In genomic region chr5:112432033-112432432, GRCm38 (mm10) we compare ENCODE assay signal across 25 mouse cellular contexts. TPM values are rescaled to one million over a fixed set of nuclear protein-coding genes. Genes with fewer than 3 reads are reported as not detected.
"Had no signal": no experiment of that assay in that cellular context is flagged by ENCODE, and none has a peak within 500 bp of the region (broad histone marks: within the 10 kb centered on the region; RNA-seq: fewer than 3 reads in every experiment).

No protein-coding gene starts in this region.

- H3K9me3 ChIP-seq: limb, embryonic 10.5 days; limb, embryonic 13.5 days; liver, embryonic 12.5 days; liver, embryonic 15.5 days; lung, embryonic 15.5 days; midbrain, embryonic 12.5 days had no signal

- ATAC-seq: liver, embryonic 12.5 days had no signal

- H3K4me3 ChIP-seq: liver, embryonic 12.5 days; liver, embryonic 15.5 days; lung, embryonic 15.5 days; megakaryocyte, embryonic 14.5 days; midbrain, embryonic 12.5 days had no signal

- H3K36me3 ChIP-seq: limb, embryonic 10.5 days; limb, embryonic 13.5 days; liver, embryonic 12.5 days; liver, embryonic 15.5 days; lung, embryonic 15.5 days; midbrain, embryonic 12.5 days had no signal

- H3K27ac ChIP-seq: limb, embryonic 13.5 days; liver, embryonic 12.5 days; liver, embryonic 15.5 days; lung, embryonic 15.5 days; midbrain, embryonic 12.5 days; stomach, postnatal 0 days had no signal

- DNase-seq: kidney, adult 18-20 months; kidney, adult 9 months; liver; lung, adult 18-20 months; lung, postnatal 10 days; lung, postnatal 36 days; right cerebral cortex, postnatal 4 days; thymus, adult 2 months; thymus, postnatal 14 days; thymus, postnatal 4 days had no signal

- H3K9ac ChIP-seq: liver, embryonic 12.5 days; liver, embryonic 15.5 days; lung, embryonic 15.5 days; midbrain, embryonic 12.5 days had no signal

- H3K4me1 ChIP-seq: liver, embryonic 12.5 days; liver, embryonic 15.5 days; lung, embryonic 15.5 days had no signal

- H3K4me2 ChIP-seq: liver, embryonic 12.5 days; liver, embryonic 15.5 days; midbrain, embryonic 12.5 days had no signal

RNA-seq across cellular contexts. Expression of gene Gm6588, which starts 17.2 kb away (rescaled TPM):
- total RNA-seq: layer of hippocampus, postnatal 14 days; left cerebral cortex, adult 18-20 months; left cerebral cortex, postnatal 25 days had no signal
- polyA plus RNA-seq: intestine, embryonic 16.5 days; kidney, embryonic 16.5 days; large intestine, adult 2 months; limb, embryonic 10.5 days; liver, embryonic 12.5 days; liver, embryonic 15.5 days; lung, embryonic 15.5 days; stomach, embryonic 14.5 days; stomach, postnatal 0 days had no signal
